Mouse (Mus musculus) liver, embryonic 14.5 days (tissue): Measurements from ENCODE around the gene Llph. TPM values are rescaled to one million over a fixed set of nuclear protein-coding genes. Genes with fewer than 3 reads are reported as not detected.
A peak's percentile ranks its signal among the peaks of the same experiment; 100 is the strongest.

ENCODE experiments used
- ATAC-seq: fragments of 200-750 bp; cut with Nextera tagmentation; 2 replicates; pipeline ENCODE4 v1.8.0; 2017; ENCODE audit warnings: moderate number of reproducible peaks, mild to moderate bottlenecking, moderate library complexity; ENCODE audit not compliant: insufficient read depth
- DNase-seq, 3 experiments: peaks; one replicate each; pipeline ENCODE4 v3.0.0-alpha.2; 2012 to 2013; ENCODE audit warnings: low read depth in 3 of 3, low spot score in 3 of 3
- H3K27ac ChIP-seq: fragments of 300-500 bp; sonication (generic); 2 replicates; pipeline ENCODE4 v1.5.1; 2014; ENCODE audit warnings: moderate library complexity, mild to moderate bottlenecking, control low read depth, inconsistent platforms
- H3K27me3 ChIP-seq: fragments of 300-500 bp; sonication (generic); 2 replicates; pipeline ENCODE4 v1.6.1; 2014; ENCODE audit warnings: mild to moderate bottlenecking, low read length, moderate library complexity; ENCODE audit not compliant: control insufficient read depth, insufficient read depth
- H3K36me3 ChIP-seq: fragments of 300-500 bp; sonication (generic); replicated peaks from 2 replicates; pipeline ENCODE4 v1.6.1; 2014; ENCODE audit warnings: low read depth; ENCODE audit not compliant: control insufficient read depth, insufficient read depth
- H3K4me1 ChIP-seq, 2 experiments: fragments of 200-500 bp in 1 of 2; fragments of 300-500 bp in 1 of 2; sonication (generic) in 1 of 2; replicated peaks; 2 replicates each; pipeline ENCODE4 v1.6.1; 2012 to 2014; ENCODE audit warnings: antibody characterized with exemption in 1 of 2, inconsistent platforms in 1 of 2, low read length in 1 of 2; ENCODE audit not compliant: control insufficient read depth in 2 of 2, insufficient read depth in 2 of 2
- H3K4me2 ChIP-seq: fragments of 300-500 bp; sonication (generic); 2 replicates; pipeline ENCODE4 v1.6.1; 2014; ENCODE audit warnings: low read depth, mild to moderate bottlenecking, control low read depth, moderate library complexity
- H3K4me3 ChIP-seq, 2 experiments: fragments of 200-500 bp in 1 of 2; fragments of 300-500 bp in 1 of 2; sonication (generic) in 1 of 2; 2 replicates each; pipeline ENCODE4 v1.5.1; 2012 to 2014; ENCODE audit warnings: low read depth in 2 of 2, low read length in 2 of 2, mild to moderate bottlenecking in 2 of 2, control low read depth in 1 of 2, inconsistent platforms in 1 of 2, moderate library complexity in 1 of 2; ENCODE audit not compliant: insufficient read depth in 1 of 2
- H3K9ac ChIP-seq: fragments of 300-500 bp; sonication (generic); replicated peaks from 2 replicates; pipeline ENCODE4 v1.6.1; 2014; ENCODE audit warnings: mild to moderate bottlenecking, control low read depth, moderate library complexity
- H3K9me3 ChIP-seq: fragments of 300-500 bp; sonication (generic); 2 replicates; pipeline ENCODE4 v1.6.1; 2016; ENCODE audit warnings: low read length, mixed read lengths; ENCODE audit not compliant: control insufficient read depth
- CTCF ChIP-seq: IDR thresholded peaks from 2 replicates; pipeline ENCODE4 v1.5.1; 2016; ENCODE audit warnings: antibody characterized with exemption, low read depth, control low read depth
- EP300 ChIP-seq: IDR thresholded peaks from 2 replicates; pipeline ENCODE4 v1.6.1; 2016; ENCODE audit warnings: antibody characterized with exemption, low read depth
- WGBS: fragments of 180-500 bp; shearing (Covaris S2); extraction: QIAGEN DNeasy Blood & Tissue Kit; methylation state at CpG from one replicate; pipeline ENCODE4 v1.1.7; 2014; ENCODE audit not compliant: insufficient replicate concordance; 5-methylcytosine and 5-hydroxymethylcytosine counted together
- polyA plus RNA-seq, 2 experiments: library from polyadenylated mRNA; depleted of rRNA in 1 of 2; stranded (reverse) in 1 of 2; unstranded in 1 of 2; fragments of >200 nt; fragmentation: Nextera tagmentation in 1 of 2; extraction: Ambion mirVana in 1 of 2; gene quantifications; 2 replicates each; pipeline versions ENCODE4 v1.2.1 to v1.2.3; 2012 to 2014

Gene Llph
- polyA plus RNA-seq, 2 experiments: 32.2 to 33.6 TPM

DNA sequence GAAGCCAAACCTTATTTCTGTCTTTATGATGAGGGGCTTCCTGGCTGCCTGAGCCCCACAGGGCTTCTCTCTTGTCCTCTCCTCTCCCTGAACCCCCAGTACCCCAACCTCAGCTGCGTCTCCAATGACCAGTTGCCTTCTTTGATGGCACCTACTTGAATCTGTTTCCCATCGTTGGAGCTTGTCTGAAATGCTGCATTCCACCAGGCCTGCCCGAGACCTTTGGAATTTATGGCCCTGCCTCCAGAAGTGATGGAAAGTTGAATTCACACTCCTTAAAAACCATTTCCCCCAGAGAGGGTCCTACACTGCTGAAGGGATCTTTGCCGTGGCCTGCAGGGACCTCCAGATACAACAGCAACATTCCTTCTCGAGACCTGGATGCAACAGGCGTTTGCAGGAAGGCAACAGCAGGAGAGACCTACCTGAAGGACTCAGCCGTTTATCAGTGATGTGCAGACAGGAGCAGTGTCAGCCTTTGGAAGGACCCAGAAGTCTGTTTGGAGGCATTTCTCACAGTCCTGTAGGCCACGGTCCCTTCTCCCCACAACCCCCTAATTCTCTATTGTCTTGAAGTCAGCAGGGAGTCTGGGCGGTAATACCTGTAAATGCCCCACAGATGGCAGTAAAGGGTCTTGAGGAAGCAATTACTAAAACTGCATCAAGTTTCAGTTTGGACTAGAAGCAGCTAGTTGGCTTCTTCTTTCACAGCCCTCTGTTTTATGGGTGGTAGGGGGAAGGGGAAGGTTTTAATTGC, 20.3 kb downstream of the Llph start:
- Histone ChIP-seq H3K27me3 (no peaks in the 10 kb centered on the region), H3K9ac (no peak overlapping the region), H3K4me1 (no peaks in the 10 kb centered on the region), H3K36me3 (no peaks in the 10 kb centered on the region), H3K27ac (no peak overlapping the region), H3K4me3 (no peak overlapping the region), H3K4me2 (no peak overlapping the region), H3K9me3 (no peaks in the 10 kb centered on the region)
- 33% methylated on average over 9 of the region's 9 CpGs for WGBS
- DNase-seq: peak in 2 of 3 experiments; percentile 33 to 37
- TF ChIP-seq EP300 (no peak), CTCF (peak; percentile 54)
- ATAC-seq: no peak

- Histone ChIP-seq H3K9me3 (no peaks in the 10 kb centered on the region), H3K27ac (no peak overlapping the region), H3K4me3 (no peak overlapping the region), H3K9ac (no peak overlapping the region), H3K4me1 (no peaks in the 10 kb centered on the region), H3K36me3 (no peaks in the 10 kb centered on the region), H3K4me2 (no peak overlapping the region), H3K27me3 (no peaks in the 10 kb centered on the region)
- no peak for TF ChIP-seq EP300
- no peak for DNase-seq
- WGBS: 44% methylated on average over 11 of the region's 11 CpGs
- ATAC-seq: no peak
Observed at GRCm38 (mm10) chr10:120250911-120251683, 24.2 kb downstream of the Llph start.

GRCm38 (mm10) chr10:120251791-120252190, 24.9 kb downstream of the Llph start:
- DNase-seq (no peak), ATAC-seq (no peak)
- no peak overlapping the region for H3K4me2 ChIP-seq
- H3K27me3 ChIP-seq: no peaks in the 10 kb centered on the region
- no peaks in the 10 kb centered on the region for H3K36me3 ChIP-seq
- WGBS: 58% methylated on average over 4 of the region's 4 CpGs
- H3K4me1 ChIP-seq: no peaks in the 10 kb centered on the region
- no peaks in the 10 kb centered on the region for H3K9me3 ChIP-seq
- no peak for TF ChIP-seq EP300
- TF ChIP-seq CTCF: no peak
- no peak overlapping the region for H3K4me3 ChIP-seq
- H3K9ac ChIP-seq: no peak overlapping the region
- no peak overlapping the region for H3K27ac ChIP-seq

- no peak for DNase-seq
Observed at GRCm38 (mm10) chr10:120252800-120253199, 25.9 kb downstream of the Llph start.

GRCm38 (mm10) chr10:120257231-120257630, 30.4 kb downstream of the Llph start:
- Histone ChIP-seq H3K27me3 (no peaks in the 10 kb centered on the region), H3K9me3 (no peaks in the 10 kb centered on the region), H3K4me3 (no peak overlapping the region), H3K36me3 (no peaks in the 10 kb centered on the region), H3K27ac (no peak overlapping the region), H3K4me2 (no peak overlapping the region), H3K4me1 (no peaks in the 10 kb centered on the region), H3K9ac (no peak overlapping the region)
- WGBS: 15% methylated on average over 11 of the region's 11 CpGs
- ATAC-seq: no peak
- DNase-seq: peak in 1 of 3 experiments; percentile 13
- TF ChIP-seq EP300 (no peak), CTCF (peak; percentile 53)

More at GRCm38 (mm10) chr10:120252800-120253199, 25.9 kb downstream of the Llph start:
- TF ChIP-seq EP300 (no peak), CTCF (no peak)
- Histone ChIP-seq H3K27ac (no peak overlapping the region), H3K36me3 (no peaks in the 10 kb centered on the region), H3K4me2 (no peak overlapping the region), H3K4me1 (no peaks in the 10 kb centered on the region), H3K9ac (no peak overlapping the region), H3K4me3 (no peak overlapping the region), H3K9me3 (no peaks in the 10 kb centered on the region), H3K27me3 (no peaks in the 10 kb centered on the region)
- 16% methylated on average over 8 of the region's 8 CpGs for WGBS
- ATAC-seq: no peak
